Mouse (Mus musculus) embryonic facial prominence, embryonic 12.5 days (tissue): Measurements from ENCODE around the gene A2ml1. TPM values are rescaled to one million over a fixed set of nuclear protein-coding genes. Genes with fewer than 3 reads are reported as not detected.

ENCODE experiments used
- ATAC-seq: fragments of 200-750 bp; cut with Nextera tagmentation; 2 replicates; pipeline ENCODE4 v1.8.0; 2017; ENCODE audit not compliant: insufficient number of reproducible peaks, insufficient read depth, low FRiP score, low TSS enrichment
- H3K27ac ChIP-seq: fragments of 300-500 bp; sonication (generic); 2 replicates; pipeline ENCODE4 v1.5.1; 2016; ENCODE audit warnings: mild to moderate bottlenecking
- H3K27me3 ChIP-seq: fragments of 300-500 bp; sonication (generic); 2 replicates; pipeline ENCODE4 v1.6.1; 2016; ENCODE audit warnings: mild to moderate bottlenecking, moderate library complexity
- H3K36me3 ChIP-seq: fragments of 300-500 bp; sonication (generic); 2 replicates; pipeline ENCODE4 v1.6.1; 2016; ENCODE audit warnings: mild to moderate bottlenecking
- H3K4me1 ChIP-seq: fragments of 300-500 bp; sonication (generic); 2 replicates; pipeline ENCODE4 v1.6.1; 2016
- H3K4me2 ChIP-seq: fragments of 300-500 bp; sonication (generic); replicated peaks from 2 replicates; pipeline ENCODE4 v1.6.1; 2016; ENCODE audit warnings: mild to moderate bottlenecking, moderate library complexity
- H3K4me3 ChIP-seq: fragments of 300-500 bp; sonication (generic); 2 replicates; pipeline ENCODE4 v1.5.1; 2016; ENCODE audit warnings: mild to moderate bottlenecking
- H3K9ac ChIP-seq: fragments of 300-500 bp; sonication (generic); 2 replicates; pipeline ENCODE4 v1.6.1; 2016; ENCODE audit warnings: mild to moderate bottlenecking, moderate library complexity
- H3K9me3 ChIP-seq: fragments of 300-500 bp; sonication (generic); 2 replicates; pipeline ENCODE4 v1.6.1; 2016; ENCODE audit warnings: mild to moderate bottlenecking, moderate library complexity
- WGBS: fragments of 180-500 bp; shearing (Covaris S2); methylation state at CpG from one replicate; pipeline ENCODE4 v1.1.7; 2016; 5-methylcytosine and 5-hydroxymethylcytosine counted together
- polyA plus RNA-seq: library from polyadenylated mRNA; unstranded; fragments of >200 nt; fragmentation: Nextera tagmentation; extraction: Ambion mirVana; gene quantifications from 2 replicates; pipeline ENCODE4 v1.2.1, GENCODE M21; 2016

A2ml1 gene
- polyA plus RNA-seq, 1 experiment from 2014 or later = 0.65 TPM

DNA sequence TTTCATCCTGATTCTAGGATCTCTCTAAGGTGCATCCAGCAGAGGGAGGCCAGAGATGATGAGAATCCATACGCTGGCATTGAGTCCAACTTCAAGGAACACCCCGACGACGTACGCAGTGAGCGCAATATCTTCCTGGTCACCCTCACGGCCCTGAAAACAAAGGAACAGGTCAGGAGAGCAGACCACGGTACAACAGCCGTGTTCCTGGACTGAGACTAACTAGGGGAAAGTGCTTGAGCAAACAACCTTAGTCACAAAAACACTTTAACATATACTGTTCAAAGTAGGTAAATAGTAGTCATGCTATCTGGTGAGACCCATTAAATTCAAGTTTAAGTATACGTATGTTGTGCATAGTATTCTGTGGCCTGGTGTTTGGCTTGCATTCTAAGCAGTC lies 32.9 kb downstream of the A2ml1 start:
- Histone ChIP-seq H3K4me3 (no peak overlapping the region), H3K9me3 (no peaks in the 10 kb centered on the region), H3K27me3 (no peaks in the 10 kb centered on the region), H3K9ac (no peak overlapping the region), H3K4me1 (0 out of 2 replicates have a peak, but pooled peaks cover 1% of the 10 kb centered on the region), H3K27ac (no peak overlapping the region), H3K36me3 (no peaks in the 10 kb centered on the region), H3K4me2 (no peak overlapping the region)
- WGBS = 90% methylated on average over 10 of the region's 10 CpGs
- no peak for ATAC-seq

DNA sequence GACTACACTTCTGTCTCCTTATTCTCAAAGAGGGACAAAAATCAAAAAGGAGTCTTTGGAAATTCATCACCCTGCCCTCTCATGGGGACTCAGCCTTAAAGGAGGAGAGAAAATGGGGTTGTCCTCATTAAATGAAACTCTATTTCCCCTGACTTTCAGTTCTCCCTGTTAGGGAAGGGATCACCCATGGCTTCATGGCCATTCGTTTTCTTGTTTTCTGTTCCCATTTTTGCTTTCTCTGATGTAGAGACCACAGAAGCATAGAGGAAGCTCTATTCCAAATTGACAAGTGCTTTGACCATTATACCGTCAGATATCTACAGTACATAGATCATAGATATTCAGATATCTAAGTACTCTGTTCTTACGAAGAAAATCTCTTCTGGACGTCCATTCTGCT lies 36.0 kb downstream of the A2ml1 start:
- Histone ChIP-seq H3K4me1 (0 out of 2 replicates have a peak, but pooled peaks cover 5% of the 10 kb centered on the region), H3K36me3 (no peaks in the 10 kb centered on the region), H3K27ac (no peak overlapping the region), H3K4me2 (no peak overlapping the region), H3K27me3 (no peaks in the 10 kb centered on the region), H3K9me3 (no peaks in the 10 kb centered on the region), H3K4me3 (no peak overlapping the region), H3K9ac (no peak overlapping the region)
- no peak for ATAC-seq
- 88% methylated on average over 4 of the region's 4 CpGs for WGBS

DNA sequence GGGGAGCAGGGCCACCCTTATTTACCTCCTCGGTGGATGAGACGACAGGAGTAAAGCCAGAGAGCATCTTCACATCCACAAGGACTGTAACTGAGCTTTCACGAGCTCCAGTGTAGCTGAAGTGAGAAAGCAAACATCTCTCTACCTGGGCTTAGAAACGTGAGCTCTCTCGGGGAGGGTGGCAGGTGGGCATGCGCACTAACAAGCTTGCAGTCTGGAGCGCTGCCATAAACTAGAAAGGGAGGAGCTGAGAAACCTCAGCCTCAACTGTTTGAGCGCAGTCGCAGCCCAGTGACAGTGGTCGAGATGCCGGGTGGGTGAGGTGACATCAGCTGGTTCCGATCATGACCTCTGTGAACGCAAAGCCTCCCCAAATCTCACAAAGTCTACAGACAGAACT lies 38.2 kb downstream of the A2ml1 start:
- Histone ChIP-seq H3K27me3 (no peaks in the 10 kb centered on the region), H3K27ac (no peak overlapping the region), H3K9me3 (no peaks in the 10 kb centered on the region), H3K4me2 (no peak overlapping the region), H3K4me1 (0 out of 2 replicates have a peak, but pooled peaks cover 5% of the 10 kb centered on the region), H3K9ac (no peak overlapping the region), H3K4me3 (no peak overlapping the region), H3K36me3 (no peaks in the 10 kb centered on the region)
- no peak for ATAC-seq
- WGBS = 76% methylated on average over 13 of the region's 13 CpGs

DNA sequence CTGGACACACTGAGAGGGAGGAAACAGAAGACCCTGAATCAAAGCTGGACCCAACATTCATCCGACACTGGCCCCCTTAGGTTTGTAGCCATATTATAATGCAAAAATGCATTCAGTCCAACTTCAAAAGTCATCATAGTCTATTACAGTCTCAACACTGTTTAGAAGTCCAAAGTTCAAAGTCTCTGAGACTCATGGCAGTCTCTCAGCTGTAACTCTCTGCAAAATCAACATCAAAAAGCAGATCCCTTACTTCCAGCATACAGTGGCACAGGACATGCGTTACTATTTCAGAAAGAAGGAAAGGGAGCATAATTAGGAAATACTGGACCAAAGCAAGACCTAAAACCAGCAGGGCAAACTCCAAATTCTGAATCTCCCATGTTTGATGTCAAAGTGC lies 46.2 kb downstream of the A2ml1 start:
- no peak for ATAC-seq
- 95% methylated on average over 2 of the region's 2 CpGs for WGBS

DNA sequence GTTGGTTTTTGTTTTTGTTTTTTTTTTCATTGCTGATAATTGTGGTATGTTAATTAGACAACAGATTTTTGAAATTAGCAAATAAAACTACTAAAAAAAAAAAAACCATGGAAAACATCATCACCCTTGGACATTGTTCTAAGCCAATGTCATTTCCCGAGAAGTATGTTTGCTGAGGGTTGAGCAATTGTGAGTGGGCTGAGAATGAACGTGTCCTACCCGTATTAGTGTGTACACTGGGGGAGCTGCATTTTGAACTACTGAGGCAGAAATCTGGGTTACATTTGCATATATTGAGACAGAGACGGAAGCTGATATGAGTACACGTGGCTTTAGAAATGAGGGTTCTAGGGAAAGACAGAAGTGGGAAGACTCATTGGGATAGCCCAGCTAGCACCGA lies 48.1 kb downstream of the A2ml1 start:
- H3K4me1 ChIP-seq = no peaks in the 10 kb centered on the region
- no peak for ATAC-seq
- H3K9ac ChIP-seq = no peak overlapping the region
- H3K4me2 ChIP-seq = no peak overlapping the region
- H3K4me3 ChIP-seq = no peak overlapping the region
- H3K9me3 ChIP-seq = no peaks in the 10 kb centered on the region
- 87% methylated on average over 6 of the region's 6 CpGs for WGBS
- no peaks in the 10 kb centered on the region for H3K36me3 ChIP-seq
- H3K27ac ChIP-seq = no peak overlapping the region
- H3K27me3 ChIP-seq = no peaks in the 10 kb centered on the region

More for the DNA sequence above, 46.2 kb downstream of the A2ml1 start:
- Histone ChIP-seq H3K4me2 (no peak overlapping the region), H3K9me3 (no peaks in the 10 kb centered on the region), H3K4me3 (no peak overlapping the region), H3K27ac (no peak overlapping the region), H3K27me3 (no peaks in the 10 kb centered on the region), H3K36me3 (no peaks in the 10 kb centered on the region), H3K9ac (no peak overlapping the region), H3K4me1 (no peaks in the 10 kb centered on the region)

DNA sequence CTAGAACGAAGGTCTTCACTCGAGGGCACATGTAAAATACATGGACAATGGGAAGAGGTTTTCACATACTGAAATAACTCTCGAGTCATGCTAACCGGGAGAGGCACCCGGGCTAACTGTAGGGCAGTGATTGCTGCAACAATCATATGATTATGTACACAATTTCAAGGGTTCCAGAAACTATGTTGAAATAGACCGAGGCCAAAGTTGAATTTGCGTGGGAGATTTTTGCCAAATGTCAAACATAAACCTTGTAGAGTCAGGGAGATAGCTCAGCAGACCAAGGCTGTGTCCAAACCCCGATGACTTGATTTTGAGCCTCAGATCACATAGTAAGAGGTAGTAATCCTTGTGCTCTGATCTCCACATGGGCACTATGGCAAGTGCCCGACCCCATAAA lies 48.7 kb downstream of the A2ml1 start:
- H3K9ac ChIP-seq = no peak overlapping the region
- no peak overlapping the region for H3K4me3 ChIP-seq
- H3K27me3 ChIP-seq = no peaks in the 10 kb centered on the region
- H3K4me2 ChIP-seq = no peak overlapping the region
- no peak for ATAC-seq
- H3K36me3 ChIP-seq = no peaks in the 10 kb centered on the region
- WGBS = 89% methylated on average over 9 of the region's 9 CpGs
- no peaks in the 10 kb centered on the region for H3K9me3 ChIP-seq
- H3K4me1 ChIP-seq = no peaks in the 10 kb centered on the region
- H3K27ac ChIP-seq = no peak overlapping the region

DNA sequence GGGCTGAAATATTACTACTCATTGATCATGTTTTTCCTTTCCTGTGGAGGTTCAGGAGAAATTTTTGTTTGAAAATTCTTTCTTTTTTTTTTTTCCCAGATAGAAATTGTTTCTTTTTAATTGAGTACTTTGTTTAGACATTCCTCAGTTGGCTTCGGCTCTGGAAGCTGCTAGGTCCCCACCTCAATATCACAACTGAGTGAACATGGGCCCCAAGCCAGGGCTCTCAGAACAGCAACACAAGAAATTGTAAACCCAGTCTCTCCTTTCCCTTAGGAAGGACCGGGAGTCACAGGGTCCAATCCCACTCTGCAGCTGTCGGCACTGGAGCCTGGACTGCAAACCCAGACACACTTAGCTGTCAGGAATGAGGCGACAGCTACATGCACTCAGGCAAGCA lies 52.9 kb downstream of the A2ml1 start:
- Histone ChIP-seq H3K4me1 (no peaks in the 10 kb centered on the region), H3K27me3 (no peaks in the 10 kb centered on the region), H3K27ac (no peak overlapping the region), H3K9me3 (peaks cover 3% of the 10 kb centered on the region; the same call in 1 of the 2 replicates), H3K36me3 (no peaks in the 10 kb centered on the region), H3K4me3 (no peak overlapping the region), H3K4me2 (no peak overlapping the region), H3K9ac (no peak overlapping the region)
- 70% methylated on average over 4 of the region's 4 CpGs for whole genome bisulfite sequencing
- ATAC-seq = no peak

DNA sequence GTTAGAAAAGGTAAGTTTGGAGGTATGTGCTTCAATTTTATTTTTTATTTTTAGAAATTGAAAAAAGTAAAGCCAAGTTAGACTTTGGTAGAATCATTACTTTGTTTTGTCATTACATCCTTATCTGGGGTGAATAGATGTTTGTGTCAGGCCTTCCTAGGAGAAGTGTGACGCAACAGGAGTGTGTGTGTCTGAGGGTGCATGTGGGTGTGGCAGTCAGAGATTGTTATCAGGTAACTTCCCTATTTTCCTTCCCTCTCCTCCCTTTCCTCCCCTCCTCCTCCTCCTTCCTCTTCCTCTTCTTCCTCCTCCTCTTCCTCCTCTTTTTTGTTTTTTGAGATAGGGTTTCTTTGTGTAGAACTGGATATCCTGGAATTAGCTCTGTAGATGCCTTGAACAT lies 54.3 kb downstream of the A2ml1 start:
- no peak for ATAC-seq
- Histone ChIP-seq H3K36me3 (no peaks in the 10 kb centered on the region), H3K9me3 (peaks cover 3% of the 10 kb centered on the region; the same call in 1 of the 2 replicates), H3K4me2 (no peak overlapping the region), H3K9ac (no peak overlapping the region), H3K27me3 (no peaks in the 10 kb centered on the region), H3K4me1 (no peaks in the 10 kb centered on the region), H3K4me3 (no peak overlapping the region), H3K27ac (no peak overlapping the region)
- 76% methylated on average over 1 of the region's 1 CpGs for WGBS

DNA sequence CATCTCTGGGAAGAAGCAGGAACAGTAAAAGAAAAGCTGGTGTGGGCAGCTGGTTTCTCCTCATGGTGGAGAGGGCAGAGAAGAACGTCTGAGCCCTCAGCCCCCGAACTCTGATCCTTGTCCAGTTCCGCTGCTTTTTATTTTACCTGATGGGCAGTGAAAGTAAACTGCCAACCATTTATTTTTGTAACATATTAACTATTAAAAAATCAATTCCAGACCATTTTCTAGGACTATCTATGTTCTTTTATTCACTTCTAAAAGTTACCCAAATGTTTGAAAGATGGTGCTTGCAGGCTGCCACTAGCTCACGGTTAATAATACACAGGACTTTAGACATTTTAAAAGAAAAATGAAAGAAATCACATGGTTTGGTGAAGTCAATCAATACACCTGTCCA lies 54.8 kb downstream of the A2ml1 start, which contains the start of gene Pzp:
Gene Pzp, minus strand, starts transcription at position 120 of the 400 bp plus-strand sequence.
- 89% methylated on average over 4 of the region's 4 CpGs for WGBS
- Histone ChIP-seq H3K36me3 (no peaks in the 10 kb centered on the region), H3K4me3 (no peak within 1 kb of the TSS), H3K9ac (no peak within 1 kb of the TSS), H3K4me1 (no peaks in the 10 kb centered on the region), H3K9me3 (peaks cover 3% of the 10 kb centered on the region; the same call in 1 of the 2 replicates), H3K4me2 (no peak within 1 kb of the TSS), H3K27me3 (no peaks in the 10 kb centered on the region), H3K27ac (no peak within 1 kb of the TSS)
- ATAC-seq = no peak

DNA sequence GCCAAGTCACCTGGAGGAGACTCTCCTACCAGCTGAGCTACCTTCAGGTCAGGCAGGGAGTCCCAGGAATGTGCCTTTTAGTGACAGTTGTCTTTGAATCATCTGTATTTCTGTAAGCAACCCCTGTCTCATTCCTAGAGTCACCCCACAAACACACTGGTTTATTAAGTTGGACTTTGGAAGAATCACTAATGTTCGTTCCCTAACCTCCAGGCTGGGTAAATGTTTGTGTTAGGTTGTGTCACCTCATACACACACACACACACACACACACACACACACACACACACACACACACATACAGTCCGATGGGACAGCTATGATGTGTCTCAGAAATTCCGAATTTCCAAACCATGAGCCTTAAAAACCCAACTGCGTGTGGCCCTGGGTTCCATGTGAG lies 55.6 kb downstream of the A2ml1 start:
- ATAC-seq = no peak
- Histone ChIP-seq H3K4me3 (no peak overlapping the region), H3K4me2 (no peak overlapping the region), H3K27me3 (no peaks in the 10 kb centered on the region), H3K27ac (no peak overlapping the region), H3K9me3 (peaks cover 3% of the 10 kb centered on the region; the same call in 1 of the 2 replicates), H3K4me1 (no peaks in the 10 kb centered on the region), H3K9ac (no peak overlapping the region), H3K36me3 (no peaks in the 10 kb centered on the region)
- 92% methylated on average over 4 of the region's 4 CpGs for WGBS

DNA sequence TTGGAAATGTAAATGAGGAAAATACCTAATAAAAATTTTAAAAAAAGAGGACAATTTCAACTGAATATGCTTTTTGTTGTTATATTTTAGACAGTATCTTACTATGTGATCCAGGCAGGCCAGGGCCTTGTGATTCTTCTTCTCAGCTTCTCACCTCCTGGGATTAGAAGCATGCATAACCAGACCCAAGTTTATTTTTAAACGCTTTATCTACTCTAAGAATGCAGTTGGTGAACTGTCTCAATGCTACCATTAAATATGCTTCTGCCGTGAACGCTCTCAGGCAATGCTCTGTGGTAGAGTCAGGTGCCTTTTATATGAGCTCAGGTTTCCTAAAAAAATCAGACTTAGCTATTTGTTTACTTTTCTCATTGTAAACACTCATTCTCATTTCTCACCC lies 58.0 kb downstream of the A2ml1 start:
- ATAC-seq = no peak
- Histone ChIP-seq H3K4me1 (no peaks in the 10 kb centered on the region), H3K9me3 (peaks cover 3% of the 10 kb centered on the region; the same call in 1 of the 2 replicates), H3K27me3 (no peaks in the 10 kb centered on the region), H3K9ac (no peak overlapping the region), H3K36me3 (no peaks in the 10 kb centered on the region), H3K27ac (no peak overlapping the region), H3K4me2 (no peak overlapping the region), H3K4me3 (no peak overlapping the region)
- WGBS = 92% methylated on average over 3 of the region's 3 CpGs

DNA sequence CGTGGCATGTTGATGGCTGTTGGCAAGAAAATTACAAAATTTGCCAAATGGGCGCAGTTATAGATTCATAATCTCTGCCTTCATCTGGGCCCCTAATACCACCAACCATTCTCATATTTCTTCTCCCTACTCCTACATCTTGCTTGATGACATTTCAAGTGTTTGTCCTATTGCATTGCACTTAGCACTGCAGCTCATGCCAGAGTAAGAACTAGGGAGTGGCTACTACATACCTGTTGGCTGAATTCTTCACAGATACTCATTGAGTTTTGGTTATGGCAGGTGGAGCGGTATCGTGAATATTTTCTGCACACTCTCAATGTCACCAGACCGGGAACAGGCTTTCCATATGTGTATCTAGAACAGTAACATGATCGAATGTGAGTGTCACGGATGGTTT lies 62.2 kb downstream of the A2ml1 start:
- Histone ChIP-seq H3K27me3 (no peaks in the 10 kb centered on the region), H3K9me3 (0 out of 2 replicates have a peak, but pooled peaks cover 3% of the 10 kb centered on the region), H3K27ac (no peak overlapping the region), H3K36me3 (no peaks in the 10 kb centered on the region), H3K4me3 (no peak overlapping the region), H3K4me2 (no peak overlapping the region), H3K4me1 (no peaks in the 10 kb centered on the region), H3K9ac (no peak overlapping the region)
- WGBS = 89% methylated on average over 7 of the region's 7 CpGs
- ATAC-seq = no peak
